Mouse (Mus musculus): ENCODE results near the gene Gm17689. TPM values are rescaled to one million over a fixed set of nuclear protein-coding genes. Genes with fewer than 3 reads are reported as not detected.

Gene Gm17689
- polyA plus RNA-seq (2011; ENCODE audit: insufficient read depth, insufficient read length, low replicate concordance, missing spikeins), result not detected in 2 replicates

DNA sequence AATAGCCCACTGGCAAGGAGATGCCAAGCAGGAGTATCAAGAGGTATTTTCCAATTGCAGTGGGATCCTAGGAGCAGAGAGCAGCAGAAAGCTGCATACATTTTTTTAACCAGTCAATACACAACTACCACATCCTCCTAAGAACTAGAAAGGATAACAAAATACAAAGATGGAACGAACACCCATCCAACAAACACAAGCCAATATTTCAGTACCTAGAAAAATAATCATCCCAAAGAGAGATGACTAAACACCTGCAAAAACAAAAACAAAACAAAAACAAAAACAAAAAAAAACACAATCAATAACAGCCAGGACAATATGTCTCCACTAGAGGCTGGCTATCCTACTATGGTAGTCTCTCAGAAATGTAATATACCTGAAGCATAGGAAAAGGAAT, at the start of gene Gm17689:
TSS of gene Gm17689 (minus strand) at position 101 of the 400 bp plus-strand sequence.
- WGBS, result 64% methylated on average over 1 of the region's 1 CpGs
- Histone ChIP-seq H3K4me3 (replicated peaks; ENCODE audit: control insufficient read depth, low read depth, low read length) (no peak within 1 kb of the TSS), H3K4me1 (ENCODE audit: control insufficient read depth, insufficient read depth, low read length) (no peaks in the 10 kb centered on the region), H3K27ac (ENCODE audit: control insufficient read depth, insufficient read depth, low read depth, low read length, poor library complexity) (no peak within 1 kb of the TSS)
- TF ChIP-seq CTCF (IDR thresholded peaks at IDR 0.05; ENCODE audit: control insufficient read depth, insufficient read depth, low read length) (no peak), POLR2A (IDR thresholded peaks at IDR 0.05; ENCODE audit: borderline replicate concordance, control insufficient read depth, low read depth, low read length) (no peak)

- H3K4me1 ChIP-seq (ENCODE audit: control insufficient read depth, insufficient read depth, low read length), result no peaks in the 10 kb centered on the region
- no peak within 1 kb of the TSS for H3K27ac ChIP-seq (ENCODE audit: control insufficient read depth, insufficient read depth, low read depth, low read length, poor library complexity)
- 90% methylated on average over 2 of the region's 2 CpGs for WGBS
- H3K4me3 ChIP-seq (replicated peaks; ENCODE audit: control insufficient read depth, low read depth, low read length), result no peak within 1 kb of the TSS
- no peak for TF ChIP-seq POLR2A (IDR thresholded peaks at IDR 0.05; ENCODE audit: borderline replicate concordance, control insufficient read depth, low read depth, low read length)
- TF ChIP-seq CTCF (IDR thresholded peaks at IDR 0.05; ENCODE audit: control insufficient read depth, insufficient read depth, low read length), result no peak
Observed at GRCm38 (mm10) chr9:36541863-36542262, 40.6 kb downstream of the Gm17689 start, which contains the start of gene Gm5615. TSS of gene Gm5615 (minus strand) at chr9:36541963.

Other genes with a start within 250 kb of the Gm17689 start
- not detected in 2 replicates for gene Gm7257, start 150.8 kb downstream of the Gm17689 start, polyA plus RNA-seq (2011; ENCODE audit: insufficient read depth, insufficient read length, low replicate concordance, missing spikeins)
- gene Gm9513, start 107.0 kb downstream of the Gm17689 start, polyA plus RNA-seq (2011; ENCODE audit: insufficient read depth, insufficient read length, low replicate concordance, missing spikeins), result not detected in 2 replicates
- gene Gm5615, start 40.7 kb downstream of the Gm17689 start, polyA plus RNA-seq (2011; ENCODE audit: insufficient read depth, insufficient read length, low replicate concordance, missing spikeins), result not detected in 2 replicates
- gene A630095E13Rik, start 60.7 kb upstream of the Gm17689 start, polyA plus RNA-seq (2011; ENCODE audit: insufficient read depth, insufficient read length, low replicate concordance, missing spikeins), result not detected in 2 replicates
- not detected in 2 replicates for gene Acrv1, start 110.6 kb upstream of the Gm17689 start, polyA plus RNA-seq (2011; ENCODE audit: insufficient read depth, insufficient read length, low replicate concordance, missing spikeins)
- gene Chek1, start 144.4 kb upstream of the Gm17689 start, polyA plus RNA-seq (2011; ENCODE audit: insufficient read depth, insufficient read length, low replicate concordance, missing spikeins), result 19.0 and 43.8 TPM in 2 replicates
- 18.4 and 76.7 TPM in 2 replicates for gene Stt3a, start 185.0 kb upstream of the Gm17689 start, polyA plus RNA-seq (2011; ENCODE audit: insufficient read depth, insufficient read length, low replicate concordance, missing spikeins)
- 21.0 and 26.8 TPM in 2 replicates for gene Ei24, start 214.8 kb upstream of the Gm17689 start, polyA plus RNA-seq (2011; ENCODE audit: insufficient read depth, insufficient read length, low replicate concordance, missing spikeins)
- gene Fez1, start 239.2 kb upstream of the Gm17689 start, polyA plus RNA-seq (2011; ENCODE audit: insufficient read depth, insufficient read length, low replicate concordance, missing spikeins), result 7.3 TPM in 1 of 2 replicates, not detected in the other

All from bone marrow, adult 2 months (tissue).